Mouse (Mus musculus) MEL (cell line): ENCODE measurements around the gene Spns2. TPM values are rescaled to one million over a fixed set of nuclear protein-coding genes. Genes with fewer than 3 reads are reported as not detected.

Experiments
- DNase-seq: peaks from one replicate; pipeline ENCODE4 v3.0.0; 2011; ENCODE audit warnings: low read depth, low spot score
- H3K27ac ChIP-seq: 2 replicates; pipeline ENCODE4 v1.5.1; 2012; ENCODE audit warnings: low read depth, mild to moderate bottlenecking, control low read depth, low read length, moderate library complexity; ENCODE audit not compliant: control insufficient read depth
- H3K27me3 ChIP-seq, 2 experiments: fragments of 150-350 bp in 1 of 2; sonication (generic) in 1 of 2; 2 replicates each; pipeline ENCODE4 v1.6.1; 2012; ENCODE audit warnings: low read length in 2 of 2, mild to moderate bottlenecking in 2 of 2, improper control_type of control experiment in 1 of 2, moderate library complexity in 1 of 2; ENCODE audit not compliant: insufficient read depth in 2 of 2, control insufficient read depth in 1 of 2
- H3K36me3 ChIP-seq, 2 experiments: 2 replicates each; pipeline ENCODE4 v1.6.1; 2012 to 2014; ENCODE audit warnings: low read length in 2 of 2, improper control_type of control experiment in 1 of 2, inconsistent platforms in 1 of 2, mild to moderate bottlenecking in 1 of 2; ENCODE audit not compliant: insufficient read depth in 2 of 2, control insufficient read depth in 1 of 2
- H3K4me1 ChIP-seq, 2 experiments: fragments of 150-350 bp in 1 of 2; sonication (generic) in 1 of 2; 2 replicates each; pipeline ENCODE4 v1.6.1; 2012; ENCODE audit warnings: low read length in 2 of 2, improper control_type of control experiment in 1 of 2, mild to moderate bottlenecking in 1 of 2; ENCODE audit not compliant: insufficient read depth in 2 of 2, control insufficient read depth in 1 of 2
- H3K4me3 ChIP-seq, 2 experiments: fragments of 150-350 bp in 1 of 2; sonication (generic) in 1 of 2; 2 replicates each; pipeline ENCODE4 v1.5.1; 2012; ENCODE audit warnings: low read depth in 2 of 2, low read length in 2 of 2, mild to moderate bottlenecking in 2 of 2, moderate library complexity in 2 of 2, control low read depth in 1 of 2, improper control_type of control experiment in 1 of 2; ENCODE audit not compliant: control insufficient read depth in 1 of 2, insufficient read depth in 1 of 2
- H3K79me2 ChIP-seq: 2 replicates; pipeline ENCODE4 v1.6.1; 2012; ENCODE audit warnings: mild to moderate bottlenecking, low read length, moderate library complexity; ENCODE audit not compliant: control insufficient read depth, poor library complexity, insufficient read depth
- H3K9ac ChIP-seq: 2 replicates; pipeline ENCODE4 v1.6.1; 2012; ENCODE audit warnings: low read depth, mild to moderate bottlenecking, control low read depth, low read length, moderate library complexity; ENCODE audit not compliant: control insufficient read depth, poor library complexity, severe bottlenecking
- H3K9me3 ChIP-seq: fragments of 150-350 bp; sonication (generic); replicated peaks from 2 replicates; pipeline ENCODE4 v1.6.1; 2012; ENCODE audit warnings: mild to moderate bottlenecking, low read length, improper control_type of control experiment, moderate library complexity; ENCODE audit not compliant: insufficient read depth
- EP300 ChIP-seq, 2 experiments: IDR thresholded peaks; 2 replicates each; pipeline ENCODE4 v1.6.1; 2011; ENCODE audit warnings: improper control_type of control experiment in 2 of 2, low read length in 2 of 2, low read depth in 1 of 2, mild to moderate bottlenecking in 1 of 2
- HCFC1 ChIP-seq: IDR thresholded peaks from 2 replicates; pipeline ENCODE4 v1.6.1; 2012; ENCODE audit warnings: low read depth, mild to moderate bottlenecking, inconsistent platforms, low read length, improper control_type of control experiment, moderate library complexity
- JUND ChIP-seq: IDR thresholded peaks from 2 replicates; pipeline ENCODE4 v1.6.1; 2011; ENCODE audit warnings: low read depth, mild to moderate bottlenecking, improper control_type of control experiment, low read length
- KAT2A ChIP-seq: conservative IDR thresholded peaks from 2 replicates; pipeline ENCODE4 v1.6.1; 2012; ENCODE audit warnings: low read depth, low read length, improper control_type of control experiment, inconsistent platforms
- MAX ChIP-seq: IDR thresholded peaks from 2 replicates; pipeline ENCODE4 v1.6.1; 2011; ENCODE audit warnings: low read length, improper control_type of control experiment
- MEF2A ChIP-seq: IDR thresholded peaks from 2 replicates; pipeline ENCODE4 v1.6.1; 2014; ENCODE audit warnings: low read depth, mild to moderate bottlenecking, inconsistent platforms, low read length, improper control_type of control experiment; ENCODE audit not compliant: poor library complexity, insufficient replicate concordance, severe bottlenecking; ENCODE audit errors: extremely low read depth
- NELFE ChIP-seq: IDR thresholded peaks from 2 replicates; pipeline ENCODE4 v1.6.1; 2011; ENCODE audit warnings: low read depth, low read length, improper control_type of control experiment
- POLR2AphosphoS5 ChIP-seq: IDR thresholded peaks from 2 replicates; pipeline ENCODE4 v1.6.1; 2012; ENCODE audit warnings: low read depth, borderline replicate concordance, mild to moderate bottlenecking, inconsistent platforms, low read length, moderate library complexity, mixed read lengths
- RCOR1 ChIP-seq: IDR thresholded peaks from 2 replicates; pipeline ENCODE4 v1.6.1; 2012; ENCODE audit warnings: low read depth, mild to moderate bottlenecking, inconsistent platforms, low read length, improper control_type of control experiment
- SIN3A ChIP-seq: IDR thresholded peaks from 2 replicates; pipeline ENCODE4 v1.6.1; 2012; ENCODE audit warnings: low read length, improper control_type of control experiment, inconsistent platforms
- TBP ChIP-seq: IDR thresholded peaks from 2 replicates; pipeline ENCODE4 v1.8.0; 2011; ENCODE audit warnings: low read depth, low read length, improper control_type of control experiment
- ZC3H11A ChIP-seq: IDR thresholded peaks from 2 replicates; pipeline ENCODE4 v1.6.1; 2012; ENCODE audit warnings: low read depth, mild to moderate bottlenecking, inconsistent platforms, low read length, improper control_type of control experiment
- polyA plus RNA-seq, 2 experiments: library from polyadenylated mRNA; stranded (reverse) in 1 of 2; unstranded in 1 of 2; fragments of >175 nt in 1 of 2; fragments of >200 nt in 1 of 2; gene quantifications; 2 replicates each; pipeline versions ENCODE4 v1.2.1 to v1.2.4; 2012; ENCODE audit warnings: low replicate concordance in 2 of 2, low read depth in 1 of 2; ENCODE audit not compliant: insufficient read length in 2 of 2, insufficient read depth in 1 of 2, missing spikeins in 1 of 2
- total RNA-seq: library from RNA; depleted of rRNA; stranded (reverse); fragments of 300-350 nt; gene quantifications from 2 replicates; pipeline ENCODE4 v1.2.3, GENCODE M21; 2012

Spns2 gene
- total and polyA plus RNA-seq, 3 experiments = 0.58 to 3.0 TPM; not detected in 1

DNA sequence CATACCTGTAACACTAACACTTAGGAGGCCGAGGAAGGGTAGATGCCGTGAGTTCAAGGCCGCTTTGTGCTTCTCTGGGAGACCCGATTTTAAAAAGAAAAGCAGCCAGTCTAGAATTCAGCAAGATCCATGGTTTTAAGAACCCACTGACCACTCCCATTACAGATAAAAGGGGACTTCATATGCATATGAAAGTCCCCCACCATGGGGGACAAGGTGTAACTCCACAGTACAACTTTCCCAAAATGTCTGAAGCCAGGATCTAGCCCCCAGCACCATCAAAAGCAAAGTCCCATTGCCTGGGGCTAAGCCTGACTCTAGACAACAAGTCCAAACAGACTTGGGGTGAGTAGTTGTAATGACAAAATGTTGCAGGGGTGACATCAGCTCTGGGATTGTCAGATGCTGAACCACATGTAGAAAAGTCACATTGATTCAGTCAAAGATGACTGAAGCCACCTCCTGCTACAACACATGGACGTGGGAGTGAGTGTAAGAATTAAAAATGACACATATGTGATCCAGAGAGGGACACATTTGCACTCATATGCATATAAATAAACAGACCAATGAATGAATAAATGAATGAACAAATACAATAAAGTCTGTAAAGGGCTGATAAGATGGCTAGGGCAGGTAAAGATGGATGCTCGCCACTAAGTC lies 69.1 kb downstream of the Spns2 start:
- no peak for DNase-seq
- peaks cover 0 to 11% of the 10 kb centered on the region in 2 experiments; a peak in 2 of 4 replicates for H3K36me3 ChIP-seq
- no peaks in the 10 kb centered on the region for H3K79me2 ChIP-seq
- H3K27me3 ChIP-seq = no peaks in the 10 kb centered on the region
- H3K27ac ChIP-seq = no peak overlapping the region
- H3K9ac ChIP-seq = no peak overlapping the region
- TF ChIP-seq MAX = no peak
- no peak overlapping the region for H3K4me3 ChIP-seq
- peaks cover 10 to 17% of the 10 kb centered on the region in 2 experiments for H3K4me1 ChIP-seq
- H3K9me3 ChIP-seq = no peaks in the 10 kb centered on the region

DNA sequence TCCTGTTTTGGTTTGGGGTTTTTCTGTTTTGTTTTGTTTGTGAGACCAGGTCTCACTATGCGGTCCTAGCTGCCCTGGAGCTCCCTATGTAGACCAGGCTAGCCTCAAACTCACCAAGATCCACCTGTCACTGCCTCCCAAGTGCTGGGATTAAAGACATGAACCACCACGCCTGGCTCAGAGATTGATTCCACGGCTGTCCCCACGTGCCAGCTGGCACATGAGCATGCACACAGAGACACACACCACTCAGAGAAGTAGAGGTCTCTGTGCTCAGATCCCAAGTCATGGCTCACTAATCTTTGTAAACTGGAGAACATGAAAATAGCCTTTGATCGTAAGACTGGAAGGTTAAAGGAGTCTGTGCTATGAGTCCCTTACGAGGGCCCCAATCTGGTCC lies 70.7 kb downstream of the Spns2 start:
- no peak for TF ChIP-seq TBP
- no peak for TF ChIP-seq MAX
- TF ChIP-seq SIN3A = no peak
- no peak for TF ChIP-seq JUND
- TF ChIP-seq MEF2A = no peak
- no peak for TF ChIP-seq HCFC1
- TF ChIP-seq EP300 (IDR thresholded peaks at IDR 0.05; ENCODE audit: low read depth in 1 of 2, low read length in 2 of 2) = no peak
- no peak for TF ChIP-seq RCOR1
- TF ChIP-seq NELFE = no peak
- no peak for TF ChIP-seq KAT2A
- H3K9ac ChIP-seq = no peak overlapping the region
- peaks cover 10 to 28% of the 10 kb centered on the region in 2 experiments for H3K4me1 ChIP-seq
- no peaks in the 10 kb centered on the region for H3K79me2 ChIP-seq
- no peak overlapping the region for H3K4me3 ChIP-seq
- H3K27me3 ChIP-seq = no peaks in the 10 kb centered on the region
- peaks cover 0 to 18% of the 10 kb centered on the region in 2 experiments; a peak in 2 of 4 replicates for H3K36me3 ChIP-seq
- H3K9me3 ChIP-seq = no peaks in the 10 kb centered on the region
- no peak for DNase-seq
- H3K27ac ChIP-seq = no peak overlapping the region

DNA sequence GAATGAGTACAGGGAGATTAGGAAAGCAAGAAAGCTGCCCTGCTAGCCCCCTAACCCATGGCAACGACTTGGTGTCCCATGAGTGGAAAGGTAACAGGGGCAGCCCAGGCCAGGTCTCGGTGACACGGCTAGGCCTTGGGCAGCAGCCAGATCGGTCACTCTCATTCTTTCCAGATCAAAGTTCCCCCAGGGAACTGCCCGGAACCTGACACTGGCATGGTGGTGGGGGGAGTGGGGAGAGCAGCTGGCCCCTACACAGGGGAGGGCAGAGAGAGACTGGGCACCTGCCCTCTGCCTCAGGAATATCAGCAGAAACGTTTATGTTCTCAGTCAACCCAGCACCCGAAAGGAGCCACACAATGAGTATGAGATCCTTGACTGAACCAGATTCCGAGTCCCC lies 71.5 kb downstream of the Spns2 start:
- TF ChIP-seq ZC3H11A (no peak), SIN3A (no peak), POLR2AphosphoS5 (no peak)
- H3K79me2 ChIP-seq = no peaks in the 10 kb centered on the region
- no peaks in the 10 kb centered on the region for H3K27me3 ChIP-seq
- no peak overlapping the region for H3K4me3 ChIP-seq
- H3K27ac ChIP-seq = no peak overlapping the region
- no peak for DNase-seq
- H3K9ac ChIP-seq = no peak overlapping the region
- H3K9me3 ChIP-seq = no peaks in the 10 kb centered on the region
- peaks cover 0 to 18% of the 10 kb centered on the region in 2 experiments; a peak in 2 of 4 replicates for H3K36me3 ChIP-seq
- H3K4me1 ChIP-seq = peaks cover 12 to 35% of the 10 kb centered on the region in 2 experiments
